Mouse (Mus musculus) right cerebral cortex, adult 2 months (tissue): ENCODE data around the gene Sertm1.

Experiments used
- DNase-seq, 2 experiments: peaks; one replicate each; pipeline ENCODE4 v3.0.0; 2021 to 2022; ENCODE audit warnings: low spot score in 2 of 2

The Sertm1 gene

DNA sequence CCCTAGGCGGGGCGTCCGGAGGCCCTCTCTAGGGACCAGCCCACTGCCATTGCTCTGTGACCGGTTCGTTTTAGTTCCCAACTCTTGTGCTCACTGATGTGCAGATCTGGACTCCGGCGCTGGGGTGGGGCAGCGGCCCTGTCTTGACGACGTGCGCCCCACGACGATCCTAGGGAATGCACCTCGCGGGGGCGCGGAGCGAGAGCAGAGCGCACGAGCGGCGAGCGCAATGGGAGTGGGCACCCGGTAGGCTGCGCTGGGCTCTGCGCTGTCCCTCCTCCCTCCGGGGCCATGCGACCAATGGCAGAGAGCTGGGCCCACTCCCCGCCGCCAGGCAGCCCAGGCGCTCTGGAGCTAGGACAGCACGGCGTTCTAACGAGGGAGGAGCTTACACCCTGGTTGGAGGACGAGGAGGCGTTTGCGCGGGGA is at the start of gene Sertm1:
Gene Sertm1 (minus strand): TSS at position 245 of the 429 bp plus-strand sequence.
- peak; percentile 62 to 69 for DNase-seq

DNA sequence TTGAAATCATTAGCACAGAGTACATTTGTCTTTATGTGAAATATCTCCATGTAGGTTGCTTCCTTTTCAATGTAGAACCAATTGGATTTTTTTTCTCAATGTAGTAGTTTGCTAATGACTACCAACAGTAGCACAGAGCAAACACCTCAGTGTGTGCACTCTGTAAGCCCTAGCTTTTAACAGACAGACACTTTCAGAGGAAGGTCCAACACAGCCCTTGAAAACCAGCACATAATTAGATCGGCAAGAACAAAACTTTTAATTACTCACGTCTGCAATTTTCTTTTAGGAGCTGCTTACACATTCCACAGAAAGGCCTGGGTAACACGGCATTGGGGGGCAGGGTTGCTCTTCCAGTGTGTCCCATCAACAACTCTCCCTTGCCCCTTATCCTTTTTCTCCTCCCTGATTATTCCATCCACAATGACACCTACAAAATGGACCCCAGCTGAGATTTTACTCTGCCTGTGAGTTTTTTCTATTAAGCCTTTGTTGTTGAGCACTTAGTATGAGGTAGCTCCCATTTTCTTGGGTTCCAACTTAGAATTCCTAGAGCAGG is 49.3 kb upstream of the Sertm1 start:
- no peak for DNase-seq

DNA sequence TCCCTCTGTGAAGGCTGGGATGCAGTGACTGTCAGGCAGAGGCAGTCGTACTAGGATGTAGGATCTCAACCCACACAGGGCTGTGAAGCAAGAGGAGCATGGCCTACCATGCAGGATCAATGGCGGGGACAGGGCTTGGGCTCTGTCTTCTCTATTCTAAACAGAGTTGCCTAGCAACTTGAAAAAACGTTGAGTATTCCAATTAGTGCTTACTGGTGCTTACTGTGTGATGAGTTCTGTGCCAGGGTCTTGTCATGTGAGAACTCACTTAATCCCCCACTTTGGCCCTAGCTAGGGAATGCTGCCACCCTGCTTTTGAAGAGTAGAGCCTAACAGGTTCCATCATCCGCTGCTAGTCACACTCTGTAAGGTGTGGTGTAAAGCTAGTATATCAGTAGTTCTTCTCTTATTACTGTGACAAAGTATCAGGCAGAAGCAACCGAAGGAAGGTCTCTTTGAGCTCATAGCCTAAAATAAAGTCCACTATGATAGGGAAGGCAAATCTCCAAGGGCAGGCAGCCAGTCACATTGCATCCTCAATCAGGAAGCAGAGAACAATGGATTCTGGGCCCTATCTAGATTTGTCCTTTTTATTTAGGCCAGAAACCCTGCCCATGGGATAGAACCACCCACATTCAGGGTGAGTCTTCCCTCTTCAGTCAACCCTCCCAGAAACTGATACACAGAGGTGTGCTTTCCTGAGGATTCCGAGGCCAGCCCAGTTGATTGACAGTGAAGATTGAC is 27.6 kb upstream of the Sertm1 start:
- no peak for DNase-seq

DNA sequence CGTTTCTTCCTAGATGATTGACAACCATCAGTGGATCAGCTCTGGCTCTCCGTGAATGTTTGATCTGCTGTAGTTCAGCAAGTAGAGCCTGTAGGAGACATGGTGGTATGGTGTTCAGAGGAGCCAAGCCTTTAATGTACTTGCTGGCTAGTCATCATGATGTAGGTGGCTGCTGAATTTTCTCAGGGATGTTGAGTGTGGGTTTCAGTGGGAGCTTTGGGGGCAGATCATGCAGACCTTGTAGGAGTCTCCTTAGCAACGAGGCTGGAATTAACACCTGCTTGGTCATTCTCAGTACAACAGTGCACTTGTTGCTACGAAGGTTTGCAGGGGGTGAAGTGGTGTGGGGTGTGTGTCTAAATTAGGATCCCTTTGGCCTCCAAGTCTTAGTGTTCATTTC is 18.8 kb upstream of the Sertm1 start:
- DNase-seq: peak; percentile 22

DNA sequence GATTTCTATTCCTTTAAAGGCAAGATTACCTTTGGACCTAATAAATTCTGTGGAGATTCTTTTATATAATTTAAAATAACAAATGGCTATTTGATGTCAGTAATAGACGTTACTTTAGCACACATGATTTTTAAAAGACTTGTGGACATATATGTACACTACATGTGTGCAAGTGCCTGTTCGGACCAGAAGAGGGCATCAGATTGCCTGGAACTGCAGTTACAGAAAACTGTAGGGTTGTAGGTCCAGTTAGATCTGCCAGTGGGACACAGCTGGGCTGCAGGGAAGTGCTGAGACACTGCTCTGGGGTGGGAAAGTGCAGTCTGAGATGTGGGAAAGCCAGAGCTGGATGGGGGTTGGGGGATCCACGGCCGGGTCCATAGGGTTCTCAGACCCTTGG is 16.9 kb upstream of the Sertm1 start:
- no peak for DNase-seq

DNA sequence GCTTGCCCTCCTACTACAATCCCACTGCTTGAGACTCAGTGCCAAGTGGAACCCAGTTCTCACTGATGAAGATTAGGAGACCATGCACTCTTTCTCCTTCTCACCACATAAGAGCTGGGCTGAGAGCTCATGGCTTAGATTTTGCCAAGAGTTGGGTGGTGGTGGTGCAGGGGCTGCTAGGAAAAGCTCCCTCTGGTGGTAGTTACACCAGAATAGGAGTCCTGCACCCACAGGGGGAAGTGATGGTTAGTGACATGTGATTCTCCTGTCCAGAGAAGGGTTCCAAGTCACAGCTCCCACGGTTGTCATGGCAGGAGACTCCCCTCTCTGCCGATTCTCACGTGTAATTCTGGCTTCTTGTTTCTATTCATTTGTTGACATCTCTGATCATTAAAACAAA is 4.7 kb upstream of the Sertm1 start:
- DNase-seq: no peak

DNA sequence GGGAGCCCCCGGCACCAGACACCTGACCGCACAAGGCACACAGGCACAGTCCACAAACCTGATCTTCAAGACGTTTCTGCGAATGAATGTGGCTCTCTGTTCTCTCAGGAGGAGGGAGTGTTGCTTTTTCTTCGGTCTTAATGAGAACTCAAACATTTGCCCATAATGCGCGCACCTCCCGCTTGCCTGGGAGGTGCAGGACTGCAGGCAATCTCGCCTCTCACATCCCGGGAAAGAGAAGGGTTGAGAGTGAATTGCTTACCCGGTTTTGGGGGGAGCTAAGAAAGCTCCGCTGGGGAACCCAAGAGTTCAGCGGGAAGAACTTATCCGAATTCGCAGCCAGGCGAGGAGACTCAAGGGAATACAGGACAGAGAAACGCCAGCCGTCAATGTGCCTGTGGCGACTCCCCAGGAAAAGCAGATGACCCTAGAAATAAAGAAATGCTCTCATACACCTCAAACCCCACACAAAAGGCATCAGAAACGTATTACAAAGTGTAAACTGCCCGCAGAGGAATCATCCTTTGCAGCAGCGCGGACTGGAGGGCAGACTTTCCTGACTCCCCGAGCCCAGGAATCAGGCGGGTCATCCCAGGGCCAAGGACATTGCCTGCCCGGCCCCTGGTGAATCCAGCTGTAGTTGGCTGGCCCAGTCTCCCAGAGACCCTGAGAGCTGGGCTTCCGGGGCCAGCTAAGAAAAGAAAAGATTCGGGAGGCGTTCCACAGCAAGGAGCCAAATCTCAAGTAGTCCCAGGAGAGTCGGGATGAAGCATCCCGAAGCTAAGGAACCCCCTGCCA is 643 bp downstream of the Sertm1 start:
- no peak for DNase-seq

DNA sequence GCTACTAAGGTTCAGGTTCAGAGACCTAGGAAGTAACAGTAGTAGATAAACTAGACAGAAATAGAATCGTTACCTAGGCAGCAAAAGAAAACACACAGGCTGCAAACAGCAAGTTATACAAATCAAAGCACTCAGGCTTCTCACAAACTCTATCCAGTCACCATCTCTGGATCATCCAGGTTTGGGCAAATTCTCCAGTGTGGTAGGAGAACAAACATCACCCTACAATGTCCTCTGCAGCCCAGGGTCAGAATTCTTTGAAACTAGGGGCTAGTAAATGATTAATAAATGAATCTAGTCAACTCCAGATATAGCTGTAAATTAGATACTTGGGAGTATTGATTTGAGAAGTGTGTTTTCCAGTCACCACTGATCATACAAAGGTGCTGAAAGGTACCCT is 6.8 kb downstream of the Sertm1 start:
- no peak for DNase-seq

DNA sequence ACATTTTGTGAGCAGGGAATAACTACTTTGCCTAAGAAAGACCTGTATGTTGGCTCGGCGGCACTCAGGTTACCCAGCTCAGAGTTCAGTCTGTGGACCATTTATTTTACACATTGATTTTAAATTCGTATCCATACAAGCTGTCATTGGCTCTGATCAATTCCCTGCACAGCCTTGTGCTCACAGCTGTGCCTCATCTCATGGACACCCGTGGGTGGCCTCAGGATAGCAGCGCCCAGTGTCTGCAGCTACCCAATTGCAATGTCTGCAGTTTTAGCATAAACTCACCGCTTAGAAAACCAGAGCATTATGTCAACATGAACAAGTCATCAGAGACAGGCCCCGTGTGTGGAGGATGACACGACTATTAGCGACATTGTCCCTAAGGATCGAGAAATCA is 17.7 kb downstream of the Sertm1 start:
- DNase-seq: no peak

DNA sequence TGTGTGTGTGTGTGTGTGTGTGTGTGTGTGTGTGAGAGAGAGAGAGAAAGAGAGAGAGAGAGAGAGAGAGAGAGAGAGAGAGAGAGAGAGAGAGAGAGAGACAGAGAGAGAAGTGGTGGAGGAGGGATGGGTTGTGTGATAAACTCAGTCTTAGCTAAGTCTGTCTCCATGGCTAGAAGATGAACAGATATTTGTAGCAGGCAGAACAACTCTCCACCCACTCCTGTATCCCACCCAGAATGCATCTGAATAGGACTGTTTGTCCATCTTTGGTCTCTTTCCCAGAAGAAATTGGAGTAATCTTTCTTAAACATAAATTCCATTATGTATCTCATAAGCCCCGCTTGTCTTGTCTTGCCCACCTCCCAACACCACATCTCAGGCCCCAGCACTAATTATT is 20.8 kb downstream of the Sertm1 start:
- no peak for DNase-seq

DNA sequence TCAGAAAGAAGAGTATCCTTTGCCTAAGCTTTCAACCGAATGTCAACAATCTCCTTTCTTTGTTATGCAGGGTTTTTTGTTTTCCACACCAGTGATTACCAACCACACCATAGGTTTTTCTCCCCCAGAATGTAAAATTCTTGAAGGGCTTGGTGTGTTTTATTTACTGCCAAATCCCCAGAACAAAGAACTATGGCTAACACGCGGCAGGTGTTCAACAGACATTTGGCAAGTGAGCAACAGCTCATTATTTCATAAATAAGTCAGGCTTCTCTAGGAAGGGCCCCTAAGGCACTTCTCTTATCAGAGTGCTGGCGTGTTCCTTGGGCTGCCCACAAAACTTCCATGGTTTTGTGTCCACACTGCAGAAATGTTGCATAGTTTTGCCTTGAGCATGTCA is 23.5 kb downstream of the Sertm1 start:
- DNase-seq: no peak

DNA sequence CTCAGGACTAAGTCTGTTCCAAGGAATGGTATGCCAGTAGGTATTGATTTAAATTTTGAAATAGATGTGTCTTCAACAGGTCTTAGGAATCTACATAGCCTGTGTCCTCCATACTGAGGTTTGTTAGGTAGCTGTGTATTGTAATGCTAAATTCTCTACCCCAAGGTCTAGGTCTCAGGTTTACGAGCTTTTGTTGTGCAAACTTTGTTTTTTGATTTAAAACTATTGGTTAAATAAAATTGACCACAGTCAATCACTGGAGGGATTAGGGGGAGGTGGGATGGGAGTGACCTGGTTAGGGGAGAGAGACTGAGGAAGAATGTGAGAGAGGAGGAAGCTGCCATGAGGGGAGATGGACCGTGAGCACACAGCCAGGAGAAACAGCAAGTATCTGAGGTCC is 29.2 kb downstream of the Sertm1 start:
- DNase-seq: no peak
